ENCODE assay signal across 14 mouse cellular contexts in the genomic region with DNA sequence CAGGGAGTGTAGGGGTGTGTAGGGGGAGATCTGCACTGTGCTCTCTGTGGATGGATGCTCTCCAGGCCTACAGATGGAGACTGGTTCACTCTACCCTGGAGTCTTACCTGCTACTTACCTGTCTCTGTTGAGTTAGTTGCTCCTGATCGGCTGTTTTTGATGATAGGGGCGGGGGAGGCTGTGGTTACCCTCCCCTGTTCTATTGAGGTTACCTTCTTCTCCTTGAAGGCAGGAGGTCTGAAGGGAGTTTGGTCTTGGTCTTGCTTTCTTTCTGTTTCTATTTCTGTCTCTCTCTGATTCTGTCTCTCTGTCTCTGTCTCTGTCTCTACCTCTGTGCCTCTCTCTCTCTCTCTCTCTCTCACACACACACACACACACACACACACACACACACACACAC. TPM values are rescaled to one million over a fixed set of nuclear protein-coding genes. Genes with fewer than 3 reads are reported as not detected.
DNase-seq lines count a peak whose midpoint lies in the region; ATAC-seq and TF ChIP-seq lines count a peak whose summit lies in the region.
"Had no signal": no experiment of that assay in that cellular context is flagged by ENCODE, and none has a peak within 500 bp of the region (broad histone marks: within the 10 kb centered on the region; RNA-seq: fewer than 3 reads in every experiment).

No protein-coding gene starts in this region.

- TF ChIP-seq CTCF in gastrocnemius, adult 2 months (IDR thresholded peaks at IDR 0.05) = no peak

- H3K27me3 ChIP-seq in hindbrain, embryonic 13.5 days = peaks cover 33% of the 10 kb centered on the region
- peaks cover 39% of the 10 kb centered on the region for H3K27me3 ChIP-seq in hindbrain, embryonic 12.5 days
- peaks cover 13% of the 10 kb centered on the region for H3K27me3 ChIP-seq in hindbrain, embryonic 14.5 days (ENCODE audit: control insufficient read depth, insufficient read depth, low read length)
- peaks cover 10% of the 10 kb centered on the region; the same call in 1 of the 2 replicates for H3K27me3 ChIP-seq in midbrain, embryonic 14.5 days (ENCODE audit: control insufficient read depth, insufficient read depth, low read length)

- peak overlapping the region; percentile 56; the same call in 1 of the 2 replicates for H3K9ac ChIP-seq in hindbrain, embryonic 13.5 days
- H3K9ac ChIP-seq in hindbrain, embryonic 12.5 days = no peak overlapping the region
- H3K9ac ChIP-seq in hindbrain, embryonic 14.5 days = no peak overlapping the region
- 0 out of 2 replicates have a peak overlapping the region, but pooled peaks have one; percentile 12 for H3K9ac ChIP-seq in midbrain, embryonic 14.5 days (replicated peaks; ENCODE audit: low read length)

- no peak overlapping the region for H3K4me3 ChIP-seq in hindbrain, embryonic 13.5 days
- no peak overlapping the region for H3K4me3 ChIP-seq in hindbrain, embryonic 12.5 days
- H3K4me3 ChIP-seq in hindbrain, embryonic 14.5 days (replicated peaks; ENCODE audit: low read length) = no peak overlapping the region
- no peak overlapping the region for H3K4me3 ChIP-seq in midbrain, embryonic 14.5 days (replicated peaks; ENCODE audit: low read depth, low read length)
- H3K4me3 ChIP-seq in gastrocnemius, adult 2 months = no peak overlapping the region

- no peak overlapping the region for H3K27ac ChIP-seq in hindbrain, embryonic 13.5 days
- H3K27ac ChIP-seq in hindbrain, embryonic 12.5 days = no peak overlapping the region
- H3K27ac ChIP-seq in hindbrain, embryonic 14.5 days = no peak overlapping the region
- H3K27ac ChIP-seq in midbrain, embryonic 14.5 days (replicated peaks; ENCODE audit: low read depth, low read length) = no peak overlapping the region
- H3K27ac ChIP-seq in gastrocnemius, adult 2 months = no peak overlapping the region
- H3K27ac ChIP-seq: neural tube, embryonic 12.5 days had no signal

- DNase-seq in CD4-positive, CD25-positive, alpha-beta regulatory T cell, adult 2 months (ENCODE audit: low read depth, low spot score) = peak; percentile 35
- DNase-seq in hindbrain, embryonic 14.5 days (ENCODE audit: low spot score) = no peak
- DNase-seq in midbrain, embryonic 14.5 days = no peak
- DNase-seq in gastrocnemius, adult 2 months = no peak
- DNase-seq in layer of hippocampus, adult 8-10 months (ENCODE audit: low spot score in 2 of 2) = no peak
- DNase-seq: adrenal gland, postnatal 14 days; cerebellum, adult 9-11 months; embryo, embryonic 11 days; gastrocnemius, postnatal 14 days had no signal

- intact Hi-C loops in gastrocnemius, adult 2 months (cut with DNase I) = no loop called here

- H3K4me1 ChIP-seq in hindbrain, embryonic 13.5 days (replicated peaks) = peaks cover 63% of the 10 kb centered on the region
- peaks cover 48% of the 10 kb centered on the region for H3K4me1 ChIP-seq in hindbrain, embryonic 12.5 days
- peaks cover 42% of the 10 kb centered on the region for H3K4me1 ChIP-seq in hindbrain, embryonic 14.5 days (replicated peaks; ENCODE audit: control insufficient read depth, insufficient read depth, low read length)
- H3K4me1 ChIP-seq in midbrain, embryonic 14.5 days (ENCODE audit: control insufficient read depth, insufficient read depth, low read length) = peaks cover 49% of the 10 kb centered on the region

- H3K4me2 ChIP-seq in hindbrain, embryonic 13.5 days = peak overlapping the region; percentile 55; the same call in 1 of the 2 replicates
- no peak overlapping the region for H3K4me2 ChIP-seq in hindbrain, embryonic 12.5 days (replicated peaks)
- H3K4me2 ChIP-seq in hindbrain, embryonic 14.5 days (replicated peaks) = peak overlapping the region; percentile 57; the same call in 1 of the 2 replicates
- H3K4me2 ChIP-seq in midbrain, embryonic 14.5 days (ENCODE audit: low read length) = no peak overlapping the region

- WGBS in hindbrain, embryonic 13.5 days = 56% methylated on average over 2 of the region's 2 CpGs
- 67% methylated on average over 2 of the region's 2 CpGs for WGBS in hindbrain, embryonic 12.5 days
- WGBS in hindbrain, embryonic 14.5 days = 90% methylated on average over 2 of the region's 2 CpGs
- WGBS in midbrain, embryonic 14.5 days = 82% methylated on average over 2 of the region's 2 CpGs

- H3K9me3 ChIP-seq in hindbrain, embryonic 13.5 days = no peaks in the 10 kb centered on the region
- H3K9me3 ChIP-seq in hindbrain, embryonic 12.5 days (replicated peaks) = no peaks in the 10 kb centered on the region
- no peaks in the 10 kb centered on the region for H3K9me3 ChIP-seq in hindbrain, embryonic 14.5 days (ENCODE audit: control insufficient read depth, low read length)
- no peaks in the 10 kb centered on the region for H3K9me3 ChIP-seq in midbrain, embryonic 14.5 days (ENCODE audit: control insufficient read depth, low read length)
- H3K9me3 ChIP-seq: neural tube, embryonic 12.5 days had no signal

- ATAC-seq in hindbrain, embryonic 13.5 days (ENCODE audit: low FRiP score) = no peak
- no peak for ATAC-seq in hindbrain, embryonic 12.5 days (ENCODE audit: low FRiP score)
- no peak for ATAC-seq in hindbrain, embryonic 14.5 days (ENCODE audit: low FRiP score)
- no peak for ATAC-seq in midbrain, embryonic 14.5 days (ENCODE audit: low FRiP score, low TSS enrichment)
- ATAC-seq: forebrain, embryonic 16.5 days had no signal

- H3K36me3 ChIP-seq in hindbrain, embryonic 13.5 days = peaks cover 18% of the 10 kb centered on the region
- peaks cover 10% of the 10 kb centered on the region for H3K36me3 ChIP-seq in hindbrain, embryonic 12.5 days
- peaks cover 15% of the 10 kb centered on the region for H3K36me3 ChIP-seq in hindbrain, embryonic 14.5 days (replicated peaks; ENCODE audit: control insufficient read depth, insufficient read depth)
- H3K36me3 ChIP-seq in midbrain, embryonic 14.5 days (ENCODE audit: control insufficient read depth, insufficient read depth, low read length) = peaks cover 19% of the 10 kb centered on the region

RNA-seq across cellular contexts. Expression of a gene that starts 1.1 kb away (rescaled TPM):
- 6.4 and 6.5 TPM in 2 replicates for polyA plus RNA-seq in hindbrain, embryonic 13.5 days (2015; fragmentation: Nextera tagmentation; extraction: Ambion mirVana)
- 5.5 and 5.9 TPM in 2 replicates for polyA plus RNA-seq in hindbrain, embryonic 12.5 days (2016; fragmentation: Nextera tagmentation; extraction: Ambion mirVana)
- 10.8 and 15.9 TPM in 2 replicates for polyA plus RNA-seq in hindbrain, embryonic 14.5 days (2014; fragmentation: Nextera tagmentation; extraction: Ambion mirVana)
- polyA plus RNA-seq in midbrain, embryonic 14.5 days (2014; fragmentation: Nextera tagmentation; extraction: Ambion mirVana) = 11.6 and 17.7 TPM in 2 replicates
- total RNA-seq in gastrocnemius, adult 2 months (2021) = under 1 TPM in 1 of 2 experiments, not detected in 1; 0.08 TPM
- 10 to 100 TPM in 3 of 4 experiments, 1 to 10 TPM in 1; 9.6 to 16.7 (median 11.0) TPM for total RNA-seq in layer of hippocampus, adult 8-10 months (2022)

RNA-seq across cellular contexts. Expression of a gene that starts 15.1 kb away (rescaled TPM):
- polyA plus RNA-seq in hindbrain, embryonic 13.5 days (2015; fragmentation: Nextera tagmentation; extraction: Ambion mirVana) = 59.6 and 62.9 TPM in 2 replicates
- polyA plus RNA-seq in hindbrain, embryonic 12.5 days (2016; fragmentation: Nextera tagmentation; extraction: Ambion mirVana) = 60.0 and 61.8 TPM in 2 replicates
- 52.1 and 53.4 TPM in 2 replicates for polyA plus RNA-seq in hindbrain, embryonic 14.5 days (2014; fragmentation: Nextera tagmentation; extraction: Ambion mirVana)
- polyA plus RNA-seq in midbrain, embryonic 14.5 days (2014; fragmentation: Nextera tagmentation; extraction: Ambion mirVana) = 52.1 and 56.9 TPM in 2 replicates
- total RNA-seq in gastrocnemius, adult 2 months (2021) = 10 to 100 TPM; 16.3 to 17.5 TPM
- 10 to 100 TPM; 22.9 to 28.4 (median 24.9) TPM for total RNA-seq in layer of hippocampus, adult 8-10 months (2022)

RNA-seq across cellular contexts. Expression of a gene that starts 15.2 kb away (rescaled TPM):
- 91.6 and 94.0 TPM in 2 replicates for polyA plus RNA-seq in hindbrain, embryonic 13.5 days (2015; fragmentation: Nextera tagmentation; extraction: Ambion mirVana)
- polyA plus RNA-seq in hindbrain, embryonic 12.5 days (2016; fragmentation: Nextera tagmentation; extraction: Ambion mirVana) = 59.4 and 59.5 TPM in 2 replicates
- 90.5 and 91.1 TPM in 2 replicates for polyA plus RNA-seq in hindbrain, embryonic 14.5 days (2014; fragmentation: Nextera tagmentation; extraction: Ambion mirVana)
- 79.0 and 83.9 TPM in 2 replicates for polyA plus RNA-seq in midbrain, embryonic 14.5 days (2014; fragmentation: Nextera tagmentation; extraction: Ambion mirVana)
- 10 to 100 TPM; 14.9 to 16.5 TPM for total RNA-seq in gastrocnemius, adult 2 months (2021)
- 10 to 100 TPM; 70.8 to 79.1 (median 76.3) TPM for total RNA-seq in layer of hippocampus, adult 8-10 months (2022)

RNA-seq across cellular contexts. Expression of a gene that starts 19.3 kb away (rescaled TPM):
- polyA plus RNA-seq in hindbrain, embryonic 13.5 days (2015; fragmentation: Nextera tagmentation; extraction: Ambion mirVana) = 566 and 573 TPM in 2 replicates
- 713 and 760 TPM in 2 replicates for polyA plus RNA-seq in hindbrain, embryonic 12.5 days (2016; fragmentation: Nextera tagmentation; extraction: Ambion mirVana)
- 430 and 441 TPM in 2 replicates for polyA plus RNA-seq in hindbrain, embryonic 14.5 days (2014; fragmentation: Nextera tagmentation; extraction: Ambion mirVana)
- 505 and 564 TPM in 2 replicates for polyA plus RNA-seq in midbrain, embryonic 14.5 days (2014; fragmentation: Nextera tagmentation; extraction: Ambion mirVana)
- total RNA-seq in gastrocnemius, adult 2 months (2021) = 10 to 100 TPM; 59.4 to 68.5 TPM
- total RNA-seq in layer of hippocampus, adult 8-10 months (2022) = 100 to 1,000 TPM; 212 to 231 (median 228) TPM

RNA-seq across cellular contexts. Expression of a gene that starts 43.1 kb away (rescaled TPM):
- not detected in 2 replicates for polyA plus RNA-seq in hindbrain, embryonic 13.5 days (2015; fragmentation: Nextera tagmentation; extraction: Ambion mirVana)
- polyA plus RNA-seq in hindbrain, embryonic 12.5 days (2016; fragmentation: Nextera tagmentation; extraction: Ambion mirVana) = not detected in 2 replicates
- polyA plus RNA-seq in hindbrain, embryonic 14.5 days (2014; fragmentation: Nextera tagmentation; extraction: Ambion mirVana) = not detected in 2 replicates
- polyA plus RNA-seq in midbrain, embryonic 14.5 days (2014; fragmentation: Nextera tagmentation; extraction: Ambion mirVana) = not detected in 2 replicates
- under 1 TPM; 0.20 to 0.70 TPM for total RNA-seq in gastrocnemius, adult 2 months (2021)
- total RNA-seq in layer of hippocampus, adult 8-10 months (2022) = not detected
- total RNA-seq: left cerebral cortex, postnatal 36 days had no signal
- polyA plus RNA-seq: forebrain, embryonic 16.5 days; neural tube, embryonic 12.5 days had no signal

Comparison
In these comparisons a context has a peak if more than half of its experiments do, and no peak if none do; other contexts are left out.
1. H3K4me2 ChIP-seq: peak in hindbrain, embryonic 13.5 days (single experiment) and hindbrain, embryonic 14.5 days (single experiment); none in hindbrain, embryonic 12.5 days (single experiment) and midbrain, embryonic 14.5 days (single experiment).
2. H3K9ac ChIP-seq: peak in hindbrain, embryonic 13.5 days (single experiment) and midbrain, embryonic 14.5 days (single experiment); none in hindbrain, embryonic 12.5 days (single experiment) and hindbrain, embryonic 14.5 days (single experiment).